Mouse (Mus musculus) Patski (cell line): Measurements from ENCODE around the gene Trappc12. TPM values are rescaled to one million over a fixed set of nuclear protein-coding genes. Genes with fewer than 3 reads are reported as not detected.

Experiments
- ATAC-seq: fragments of 100-300 bp; one replicate; pipeline ENCODE4 v1.8.0; 2021
- CTCF ChIA-PET: fragments of 350-600 bp; sonication (Branson Sonifier 250); formaldehyde crosslinking; loops from one replicate; lab custom pipeline; 2022; ENCODE audit warnings: inconsistent platforms; lab: Charles Lee
- POLR2A ChIA-PET: fragments of 350-600 bp; sonication (Branson Sonifier 250); formaldehyde crosslinking; loops from one replicate; lab custom pipeline; 2022; ENCODE audit warnings: antibody characterized with exemption, inconsistent platforms; lab: Charles Lee
- DNase-seq: peaks from one replicate; pipeline ENCODE4 v3.0.0-alpha.2; 2011; ENCODE audit warnings: low read depth, low spot score
- H3K27me3 ChIP-seq: fragments of 371-371 bp; one replicate; pipeline ENCODE4 v1.5.1; 2021
- CTCF ChIP-seq: fragments of 100-300 bp; IDR thresholded peaks from one replicate; pipeline ENCODE4 v1.5.1; 2021
- in situ Hi-C: fragments of 300-500 bp; cut with MboI; formaldehyde crosslinking; loops from 3 replicates; pipeline ENCODE4 v1.11.1; 2018; ENCODE audit warnings: low pct_unique_long_range_greater_than_20kb, mixed read lengths
- polyA plus RNA-seq: library from polyadenylated mRNA; unstranded; gene quantifications from one replicate; pipeline ENCODE4 v1.2.3, GENCODE M21; 2021

Gene Trappc12
- polyA plus RNA-seq, 1 experiment from 2014 or later, result 25.6 TPM

GRCm38 (mm10) chr12:28649141-28650110, 100.8 kb downstream of the Trappc12 start, which contains the start of gene Rnaseh1:
Gene Rnaseh1 (plus strand): TSS chr12:28649602.
- DNase-seq, result peak; percentile 28
- ATAC-seq, result peak; percentile 94
- POLR2A ChIA-PET, result no interaction called here
- in situ Hi-C loops, result no loop called here
- TF ChIP-seq CTCF, result no peak
- H3K27me3 ChIP-seq, result no peaks in the 10 kb centered on the region
- CTCF ChIA-PET, result interaction anchor here (0.8 to 1.2 kb wide), 2 partner anchors 11 to 24 kb away, joined by 3 read pairs; no protein-coding TSS in a partner anchor

Other genes starting within 250 kb of the Trappc12 start
- 0.06 TPM for gene Dcdc2c, start 198.1 kb downstream of the Trappc12 start, polyA plus RNA-seq
- gene Allc, start 167.9 kb downstream of the Trappc12 start, polyA plus RNA-seq, result not detected
- gene Colec11, start 127.1 kb downstream of the Trappc12 start, polyA plus RNA-seq, result 0.06 TPM
- 526 TPM for gene Rps7, start 114.5 kb downstream of the Trappc12 start, polyA plus RNA-seq
- gene Rnaseh1, start 100.9 kb downstream of the Trappc12 start, polyA plus RNA-seq, result 19.7 TPM
- gene Adi1, start 75.2 kb downstream of the Trappc12 start, polyA plus RNA-seq, result 114 TPM
- 25.6 TPM for gene Eipr1, start 1.3 kb upstream of the Trappc12 start, polyA plus RNA-seq